Mouse (Mus musculus) urinary bladder, postnatal 36 days (tissue): Measurements from ENCODE around the gene Fgfr2.

ENCODE experiments used
- DNase-seq, 2 experiments: peaks; one replicate each; pipeline ENCODE4 v3.0.0; 2022; ENCODE audit warnings: low spot score in 2 of 2, mixed read lengths in 1 of 2

Fgfr2 gene

GRCm38 (mm10) chr7:132617021-132617564, 506.1 kb downstream of the Fgfr2 start:
- DNase-seq = no peak

- no peak for DNase-seq
Measured at GRCm38 (mm10) chr7:132616391-132616790, 506.8 kb downstream of the Fgfr2 start.

GRCm38 (mm10) chr7:132615346-132615745, 507.8 kb downstream of the Fgfr2 start:
- no peak for DNase-seq

- DNase-seq = no peak
Measured at GRCm38 (mm10) chr7:132611530-132611929, 511.6 kb downstream of the Fgfr2 start.

- DNase-seq = peak; percentile 70 to 85
Measured at GRCm38 (mm10) chr7:132610468-132611318, 512.5 kb downstream of the Fgfr2 start, which contains the start of gene Lhpp. Gene Lhpp (plus strand): TSS chr7:132610638.

GRCm38 (mm10) chr7:132608316-132609020, 514.7 kb downstream of the Fgfr2 start:
- no peak for DNase-seq

GRCm38 (mm10) chr7:132605689-132606088, 517.5 kb downstream of the Fgfr2 start:
- no peak for DNase-seq

- DNase-seq = no peak
Measured at GRCm38 (mm10) chr7:132604720-132605119, 518.4 kb downstream of the Fgfr2 start.

- DNase-seq = no peak
Measured at GRCm38 (mm10) chr7:132600926-132601325, 522.2 kb downstream of the Fgfr2 start.

- no peak for DNase-seq
Measured at GRCm38 (mm10) chr7:132600026-132600425, 523.1 kb downstream of the Fgfr2 start.

GRCm38 (mm10) chr7:132599071-132599975, 523.8 kb downstream of the Fgfr2 start, which contains the start of gene Nkx1-2:
Gene Nkx1-2 (minus strand): TSS chr7:132599637.
- no peak for DNase-seq

GRCm38 (mm10) chr7:132597251-132598041, 525.7 kb downstream of the Fgfr2 start:
- no peak for DNase-seq

- no peak for DNase-seq
Measured at GRCm38 (mm10) chr7:132596557-132597250, 526.4 kb downstream of the Fgfr2 start.

- no peak for DNase-seq
Measured at GRCm38 (mm10) chr7:132595787-132596186, 527.4 kb downstream of the Fgfr2 start.

GRCm38 (mm10) chr7:132594325-132594724, 528.8 kb downstream of the Fgfr2 start:
- DNase-seq = no peak

GRCm38 (mm10) chr7:132593762-132594161, 529.4 kb downstream of the Fgfr2 start:
- no peak for DNase-seq

GRCm38 (mm10) chr7:132589610-132590009, 533.5 kb downstream of the Fgfr2 start:
- no peak for DNase-seq

- DNase-seq = no peak
Measured at GRCm38 (mm10) chr7:132587167-132587566, 536.0 kb downstream of the Fgfr2 start.

- no peak for DNase-seq
Measured at GRCm38 (mm10) chr7:132585695-132586491, 537.3 kb downstream of the Fgfr2 start.
